Mouse (Mus musculus): ENCODE measurements at regions not wholly inside any gene's neighbourhood (a gene's known extent, or its start where the extent isn't known, plus 50 kb on each side); places are given as distances from the start of the nearest gene placed in this dataset.

DNA sequence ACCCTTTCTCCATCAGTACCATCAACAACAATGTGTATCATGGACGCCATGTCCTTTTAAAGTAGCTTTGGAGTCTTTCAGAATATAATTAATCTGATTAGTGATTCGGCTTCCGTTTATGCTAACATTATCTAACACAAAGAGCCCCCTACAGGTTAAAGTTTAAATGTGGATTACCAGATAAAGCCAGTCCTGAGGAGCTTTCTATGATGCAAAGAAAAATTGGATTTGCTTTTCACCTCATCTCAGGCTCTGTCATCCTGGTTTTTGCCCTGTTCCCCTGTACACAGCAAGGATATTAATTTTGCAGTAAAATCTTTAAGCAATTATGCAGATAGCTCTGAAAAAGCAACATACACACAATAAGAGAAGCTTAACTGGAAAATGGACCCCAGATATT lies 412.7 kb upstream of the Tbc1d2b start:
- H3K4me3 ChIP-seq (ENCODE audit: insufficient read depth, low read length), result no peak overlapping the region
- no peaks in the 10 kb centered on the region for H3K4me1 ChIP-seq (ENCODE audit: control insufficient read depth, insufficient read depth, low read length)
- no peak for TF ChIP-seq POLR2A (IDR thresholded peaks at IDR 0.05; ENCODE audit: low read depth, low read length)
- TF ChIP-seq CTCF (IDR thresholded peaks at IDR 0.05; ENCODE audit: borderline replicate concordance, insufficient read depth, low read length), result no peak
- no peak overlapping the region for H3K27ac ChIP-seq (ENCODE audit: insufficient read depth, low read length)

DNA sequence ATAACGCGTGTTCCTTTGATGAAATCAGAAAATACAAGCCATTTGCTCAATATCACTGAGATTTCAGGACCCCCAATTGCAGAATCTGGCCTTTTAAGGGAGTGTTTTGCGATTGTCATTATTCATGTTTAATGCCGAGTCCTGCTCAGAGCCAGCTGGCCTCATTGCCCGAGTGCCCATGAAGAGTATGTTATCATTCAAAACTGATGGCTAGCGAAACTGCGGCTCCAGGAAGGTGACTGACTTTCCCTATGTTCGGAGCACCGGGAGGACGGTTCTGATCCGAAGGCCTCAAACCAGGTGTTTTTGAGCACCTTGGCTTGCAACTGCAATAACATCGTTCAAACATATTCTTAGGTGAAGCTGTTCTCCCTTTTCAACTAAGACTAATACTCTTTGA lies 419.5 kb upstream of the Tbc1d2b start:
- no peak overlapping the region for H3K27ac ChIP-seq (ENCODE audit: insufficient read depth, low read length)
- TF ChIP-seq CTCF (IDR thresholded peaks at IDR 0.05; ENCODE audit: borderline replicate concordance, insufficient read depth, low read length) (no peak), POLR2A (IDR thresholded peaks at IDR 0.05; ENCODE audit: low read depth, low read length) (no peak)
- H3K4me3 ChIP-seq (ENCODE audit: insufficient read depth, low read length), result no peak overlapping the region
- H3K4me1 ChIP-seq (ENCODE audit: control insufficient read depth, insufficient read depth, low read length), result no peaks in the 10 kb centered on the region

DNA sequence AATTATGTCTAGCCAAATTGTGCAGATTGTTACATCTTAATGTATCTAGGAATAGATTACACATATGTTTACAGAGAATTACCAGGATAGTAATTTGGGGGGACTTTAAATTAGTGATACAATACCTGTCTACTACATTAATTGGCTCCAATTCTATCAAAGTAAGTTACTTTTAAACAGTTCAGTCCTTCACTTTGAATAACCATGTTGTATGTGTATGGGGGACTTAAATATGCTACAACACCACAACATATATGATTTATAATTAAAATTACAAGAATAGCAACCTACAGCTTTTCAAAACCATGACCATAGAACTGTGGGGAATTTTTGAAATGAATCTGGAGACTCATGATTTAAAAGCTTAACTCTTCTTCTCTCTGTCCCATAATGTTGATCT lies 420.5 kb upstream of the Tbc1d2b start:
- no peaks in the 10 kb centered on the region for H3K4me1 ChIP-seq (ENCODE audit: control insufficient read depth, insufficient read depth, low read length)
- no peak overlapping the region for H3K27ac ChIP-seq (ENCODE audit: insufficient read depth, low read length)
- no peak for TF ChIP-seq CTCF (IDR thresholded peaks at IDR 0.05; ENCODE audit: borderline replicate concordance, insufficient read depth, low read length)
- no peak for TF ChIP-seq POLR2A (IDR thresholded peaks at IDR 0.05; ENCODE audit: low read depth, low read length)
- no peak overlapping the region for H3K4me3 ChIP-seq (ENCODE audit: insufficient read depth, low read length)

DNA sequence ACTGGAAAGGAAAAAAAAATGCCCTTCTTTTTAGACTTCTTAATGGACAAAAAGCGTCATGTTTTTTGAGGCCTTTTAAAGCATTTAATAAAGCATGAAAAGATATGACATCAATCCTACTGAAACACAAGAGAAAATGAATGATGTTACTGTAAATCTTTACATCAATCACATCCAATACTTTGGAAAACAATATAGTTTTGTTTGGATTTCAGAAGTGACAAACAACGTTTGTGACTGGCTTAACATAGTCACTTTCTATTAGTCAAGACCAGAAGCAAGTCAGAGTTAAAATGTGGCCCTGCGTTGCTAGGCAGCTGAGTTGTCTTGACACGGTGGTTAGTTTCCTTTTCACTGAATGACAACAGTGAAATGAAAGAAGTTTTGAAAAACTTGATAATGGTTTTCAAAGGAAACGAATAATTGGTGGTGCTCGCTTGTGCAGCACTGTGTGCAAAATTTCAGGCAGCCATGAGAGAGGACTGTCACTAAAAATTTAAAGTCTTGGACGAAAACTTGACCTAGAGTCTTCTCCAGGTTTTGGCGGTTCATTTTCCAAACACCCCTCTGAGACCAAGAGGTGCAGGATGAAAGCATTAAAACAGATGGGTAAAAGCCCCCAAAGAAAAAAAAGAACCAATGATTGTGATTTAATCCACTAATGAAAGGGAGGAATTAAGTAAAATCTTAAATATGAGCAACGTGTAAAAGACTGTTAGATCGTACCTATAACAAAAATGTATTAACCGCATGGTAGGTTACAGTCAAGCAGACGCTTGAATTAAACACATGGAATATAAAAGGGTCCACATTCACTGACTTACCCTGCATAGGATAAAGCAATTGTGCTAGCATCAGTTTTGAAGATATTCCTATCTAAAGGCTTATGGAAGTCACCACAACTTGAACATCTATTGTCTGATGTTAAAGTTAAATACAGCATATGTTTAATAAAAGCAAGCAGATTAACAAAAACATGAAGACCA lies 421.4 kb upstream of the Tbc1d2b start:
- TF ChIP-seq POLR2A (IDR thresholded peaks at IDR 0.05; ENCODE audit: low read depth, low read length) (no peak), CTCF (IDR thresholded peaks at IDR 0.05; ENCODE audit: borderline replicate concordance, insufficient read depth, low read length) (no peak)
- no peaks in the 10 kb centered on the region for H3K4me1 ChIP-seq (ENCODE audit: control insufficient read depth, insufficient read depth, low read length)

DNA sequence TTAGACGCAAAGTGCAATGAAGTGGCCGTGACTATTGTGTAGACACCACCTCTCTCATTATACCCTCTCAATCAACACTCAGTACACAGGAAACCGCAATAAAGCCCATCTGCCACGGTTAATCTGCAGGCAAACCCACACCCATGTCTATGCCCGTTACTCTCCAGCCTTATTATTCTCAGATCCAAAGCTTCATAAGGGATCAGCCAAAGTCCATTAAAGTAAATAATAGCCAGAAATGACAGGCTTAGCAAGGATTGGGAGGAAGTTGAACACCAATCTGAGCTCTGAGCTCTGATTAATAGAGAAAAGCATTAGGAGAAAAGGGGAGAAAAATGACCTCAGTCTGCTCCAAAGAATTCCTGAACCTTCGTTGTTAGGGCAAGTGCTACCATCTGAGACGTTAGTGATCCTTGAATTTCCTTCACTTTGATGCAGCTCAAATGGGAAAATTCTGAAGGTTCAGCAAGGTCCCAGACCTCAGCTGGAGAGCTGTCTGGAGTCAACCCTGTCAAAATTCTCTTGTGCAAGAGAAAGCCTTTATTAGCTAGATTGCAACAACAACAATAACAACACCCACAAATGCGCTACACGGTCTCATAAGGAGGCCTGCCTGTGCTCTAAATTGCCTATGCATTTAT lies 422.5 kb upstream of the Tbc1d2b start:
- H3K4me3 ChIP-seq (ENCODE audit: insufficient read depth, low read length), result no peak overlapping the region
- no peaks in the 10 kb centered on the region for H3K4me1 ChIP-seq (ENCODE audit: control insufficient read depth, insufficient read depth, low read length)
- H3K27ac ChIP-seq (ENCODE audit: insufficient read depth, low read length), result no peak overlapping the region
- TF ChIP-seq CTCF (IDR thresholded peaks at IDR 0.05; ENCODE audit: borderline replicate concordance, insufficient read depth, low read length), result no peak
- TF ChIP-seq POLR2A (IDR thresholded peaks at IDR 0.05; ENCODE audit: low read depth, low read length), result no peak

More for the DNA sequence above, 421.4 kb upstream of the Tbc1d2b start:
- H3K27ac ChIP-seq (ENCODE audit: insufficient read depth, low read length), result no peak overlapping the region
- H3K4me3 ChIP-seq (ENCODE audit: insufficient read depth, low read length), result no peak overlapping the region

DNA sequence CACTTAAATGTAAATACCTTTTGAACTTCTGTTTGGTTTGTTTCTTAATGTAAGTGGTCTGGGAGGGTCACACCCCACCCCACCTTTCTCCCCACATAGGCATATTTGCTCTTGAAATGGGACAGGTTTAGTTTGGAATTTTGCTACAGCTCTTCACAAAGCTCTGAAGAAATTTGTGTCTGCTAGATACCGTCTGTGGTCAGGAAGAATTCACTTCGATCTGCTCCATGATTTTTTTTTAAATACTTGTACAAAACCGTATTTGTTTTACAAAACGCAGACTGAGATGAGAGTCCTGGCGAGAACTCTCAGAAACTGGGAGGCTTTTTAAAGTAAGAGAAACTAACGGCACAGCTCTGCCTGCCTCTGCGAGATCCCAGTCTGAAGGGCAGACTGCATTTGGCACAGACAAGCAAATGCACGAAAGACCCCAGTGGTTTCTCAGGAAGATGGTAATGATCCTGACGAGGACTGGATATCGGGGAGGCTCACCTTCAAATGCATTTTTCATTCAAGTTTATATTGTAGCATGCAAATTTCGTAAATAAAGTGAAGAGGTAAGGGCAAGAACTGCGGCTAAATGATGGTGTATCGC lies 423.5 kb upstream of the Tbc1d2b start:
- H3K4me1 ChIP-seq (ENCODE audit: control insufficient read depth, insufficient read depth, low read length), result no peaks in the 10 kb centered on the region
- H3K27ac ChIP-seq (ENCODE audit: insufficient read depth, low read length), result no peak overlapping the region
- TF ChIP-seq POLR2A (IDR thresholded peaks at IDR 0.05; ENCODE audit: low read depth, low read length) (no peak), CTCF (IDR thresholded peaks at IDR 0.05; ENCODE audit: borderline replicate concordance, insufficient read depth, low read length) (no peak)
- no peak overlapping the region for H3K4me3 ChIP-seq (ENCODE audit: insufficient read depth, low read length)

DNA sequence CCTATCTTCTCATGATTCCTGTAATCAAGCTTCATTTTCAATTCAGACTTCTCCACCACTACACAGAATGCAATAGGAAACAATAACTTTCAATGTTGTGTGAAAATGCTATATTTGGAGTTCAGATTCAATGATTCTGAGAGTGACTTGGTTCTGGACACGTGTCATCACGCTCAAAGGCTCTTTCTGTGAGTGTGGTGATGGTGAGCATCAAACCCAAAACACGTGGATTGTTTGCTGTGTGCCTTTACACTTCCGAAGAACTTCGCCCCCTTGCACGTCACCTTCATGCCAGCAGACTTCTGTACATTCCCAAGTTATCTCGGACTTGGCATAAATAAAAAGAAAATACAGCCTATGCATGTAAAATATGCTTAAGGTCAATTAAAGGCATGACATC lies 425.1 kb upstream of the Tbc1d2b start:
- H3K4me1 ChIP-seq (ENCODE audit: control insufficient read depth, insufficient read depth, low read length), result no peaks in the 10 kb centered on the region
- no peak overlapping the region for H3K27ac ChIP-seq (ENCODE audit: insufficient read depth, low read length)
- no peak overlapping the region for H3K4me3 ChIP-seq (ENCODE audit: insufficient read depth, low read length)
- TF ChIP-seq CTCF (IDR thresholded peaks at IDR 0.05; ENCODE audit: borderline replicate concordance, insufficient read depth, low read length) (no peak), POLR2A (IDR thresholded peaks at IDR 0.05; ENCODE audit: low read depth, low read length) (no peak)

DNA sequence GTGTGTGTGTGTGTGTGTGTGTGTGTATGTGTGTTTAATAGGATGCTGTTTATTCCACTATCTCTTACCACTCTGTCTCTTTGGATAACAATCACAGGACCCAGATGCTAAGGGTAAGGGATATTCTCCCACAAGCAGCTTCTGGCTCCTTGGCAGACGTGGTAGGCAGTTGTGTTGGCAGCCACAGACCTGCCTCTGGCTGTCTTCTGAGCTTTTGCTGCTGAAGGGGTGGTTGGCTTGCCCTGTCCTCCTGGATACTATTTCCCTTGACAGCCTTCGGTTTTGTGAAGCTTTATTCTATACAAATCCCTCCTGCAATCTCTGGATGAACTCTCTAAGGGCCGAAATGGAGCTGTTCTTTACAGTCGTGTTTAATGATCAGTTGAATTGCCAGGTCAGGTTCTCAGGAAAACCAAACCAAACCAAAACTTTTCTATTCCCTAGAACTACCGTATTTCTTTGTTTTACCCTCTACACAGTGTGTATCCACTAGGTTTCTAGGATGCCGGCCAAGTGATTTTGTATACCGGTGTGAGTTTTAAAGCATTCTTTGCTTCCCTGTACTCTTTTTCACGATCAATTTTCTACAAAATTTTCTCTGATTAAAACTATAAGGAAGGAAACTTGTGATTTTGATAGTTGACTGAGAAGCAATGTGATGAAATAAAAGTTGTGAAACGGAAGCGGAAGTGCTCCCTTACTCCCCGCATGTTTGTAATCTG lies 426.8 kb upstream of the Tbc1d2b start:
- Histone ChIP-seq H3K4me1 (ENCODE audit: control insufficient read depth, insufficient read depth, low read length) (no peaks in the 10 kb centered on the region), H3K4me3 (ENCODE audit: insufficient read depth, low read length) (no peak overlapping the region), H3K27ac (ENCODE audit: insufficient read depth, low read length) (no peak overlapping the region)
- TF ChIP-seq POLR2A (IDR thresholded peaks at IDR 0.05; ENCODE audit: low read depth, low read length), result no peak
- TF ChIP-seq CTCF (IDR thresholded peaks at IDR 0.05; ENCODE audit: borderline replicate concordance, insufficient read depth, low read length), result no peak

DNA sequence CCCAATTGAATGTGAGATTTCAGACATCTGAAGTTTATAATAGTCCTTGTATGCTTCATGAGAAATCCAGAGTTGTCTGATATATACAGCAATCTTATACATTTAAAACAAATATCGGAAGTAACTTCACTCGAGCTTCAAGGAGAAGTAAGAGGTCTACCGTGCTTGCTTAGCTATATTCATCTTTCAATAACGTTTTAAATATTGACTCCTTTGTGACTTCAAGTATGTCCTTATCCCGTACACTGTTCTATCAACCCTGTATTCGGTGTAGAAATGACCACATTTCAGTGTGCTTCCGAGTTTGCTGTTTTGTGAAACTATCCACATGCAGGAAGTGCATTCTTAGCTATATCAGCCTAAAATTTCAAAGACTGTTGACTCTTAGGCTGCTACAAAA lies 427.8 kb upstream of the Tbc1d2b start:
- Histone ChIP-seq H3K4me3 (ENCODE audit: insufficient read depth, low read length) (no peak overlapping the region), H3K4me1 (ENCODE audit: control insufficient read depth, insufficient read depth, low read length) (no peaks in the 10 kb centered on the region), H3K27ac (ENCODE audit: insufficient read depth, low read length) (no peak overlapping the region)
- no peak for TF ChIP-seq CTCF (IDR thresholded peaks at IDR 0.05; ENCODE audit: borderline replicate concordance, insufficient read depth, low read length)
- TF ChIP-seq POLR2A (IDR thresholded peaks at IDR 0.05; ENCODE audit: low read depth, low read length), result no peak

Measured in embryonic fibroblast, embryonic 13.5 days (primary cell).